Mouse (Mus musculus) stomach, embryonic 15.5 days (tissue): ENCODE results near the gene Cmtm2a. TPM values are rescaled to one million over a fixed set of nuclear protein-coding genes. Genes with fewer than 3 reads are reported as not detected.

Experiments used
- ATAC-seq: fragments of 200-750 bp; cut with Nextera tagmentation; 2 replicates; pipeline ENCODE4 v1.8.0; 2017; ENCODE audit warnings: low read depth, moderate number of reproducible peaks, moderate TSS enrichment; ENCODE audit not compliant: insufficient read depth, low FRiP score
- H3K27ac ChIP-seq: fragments of 300-500 bp; sonication (generic); 2 replicates; pipeline ENCODE4 v1.5.1; 2015; ENCODE audit warnings: mild to moderate bottlenecking, inconsistent platforms
- H3K27me3 ChIP-seq: fragments of 300-500 bp; sonication (generic); replicated peaks from 2 replicates; pipeline ENCODE4 v1.6.1; 2015; ENCODE audit warnings: inconsistent platforms
- H3K36me3 ChIP-seq: fragments of 300-500 bp; sonication (generic); 2 replicates; pipeline ENCODE4 v1.6.1; 2015; ENCODE audit warnings: inconsistent platforms
- H3K4me1 ChIP-seq: fragments of 300-500 bp; sonication (generic); 2 replicates; pipeline ENCODE4 v1.6.1; 2015; ENCODE audit warnings: inconsistent platforms
- H3K4me2 ChIP-seq: fragments of 300-500 bp; sonication (generic); 2 replicates; pipeline ENCODE4 v1.6.1; 2015; ENCODE audit warnings: mild to moderate bottlenecking, inconsistent platforms
- H3K4me3 ChIP-seq: fragments of 300-500 bp; sonication (generic); replicated peaks from 2 replicates; pipeline ENCODE4 v1.5.1; 2015; ENCODE audit warnings: inconsistent platforms
- H3K9ac ChIP-seq: fragments of 300-500 bp; sonication (generic); 2 replicates; pipeline ENCODE4 v1.6.1; 2015; ENCODE audit warnings: inconsistent platforms
- H3K9me3 ChIP-seq: fragments of 300-500 bp; sonication (generic); 2 replicates; pipeline ENCODE4 v1.6.1; 2016; ENCODE audit warnings: inconsistent platforms
- WGBS: fragments of 180-500 bp; shearing (Covaris S2); methylation state at CpG from one replicate; pipeline ENCODE4 v1.1.7; 2015; 5-methylcytosine and 5-hydroxymethylcytosine counted together
- polyA plus RNA-seq: library from polyadenylated mRNA; unstranded; fragments of >200 nt; fragmentation: Nextera tagmentation; extraction: Ambion mirVana; gene quantifications from 2 replicates; pipeline ENCODE4 v1.2.1, GENCODE M21; 2015

The Cmtm2a gene
- polyA plus RNA-seq, 1 experiment from 2014 or later, result not detected

- Histone ChIP-seq H3K9me3 (no peaks in the 10 kb centered on the region), H3K4me1 (peaks cover 5% of the 10 kb centered on the region; the same call in 1 of the 2 replicates), H3K4me2 (no peak overlapping the region), H3K27ac (no peak overlapping the region), H3K27me3 (no peaks in the 10 kb centered on the region), H3K9ac (no peak overlapping the region), H3K36me3 (no peaks in the 10 kb centered on the region; the same call in 1 of the 2 replicates), H3K4me3 (no peak overlapping the region)
- WGBS, result 75% methylated on average over 12 of the region's 12 CpGs
- ATAC-seq, result no peak
Measured at GRCm38 (mm10) chr8:104242038-104242644, 50.8 kb downstream of the Cmtm2a start.

DNA sequence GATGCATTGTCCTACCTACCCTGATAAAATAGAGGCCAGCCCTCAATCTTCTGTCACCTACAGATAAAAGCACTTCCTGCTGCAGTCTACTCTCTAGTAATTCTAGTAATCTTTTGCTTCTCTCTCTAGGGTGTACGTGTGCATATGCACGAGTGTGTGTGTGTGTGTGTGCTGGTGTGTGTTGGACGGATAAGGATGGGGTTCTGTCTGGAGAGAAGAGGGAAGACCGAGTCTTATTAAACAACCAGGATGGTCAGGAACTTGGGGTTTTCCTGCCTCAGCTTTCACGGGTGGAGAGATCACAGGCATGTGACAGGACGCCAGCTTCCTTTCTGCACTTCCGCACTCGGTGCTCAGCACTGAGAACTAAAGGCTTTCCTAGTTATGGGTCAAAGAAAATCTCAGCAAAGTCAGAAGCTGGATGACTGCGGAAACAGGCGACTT lies 53.5 kb downstream of the Cmtm2a start:
- Histone ChIP-seq H3K27ac (no peak overlapping the region), H3K4me1 (no peaks in the 10 kb centered on the region), H3K9me3 (no peaks in the 10 kb centered on the region), H3K4me3 (no peak overlapping the region), H3K36me3 (peaks cover 9% of the 10 kb centered on the region), H3K4me2 (no peak overlapping the region), H3K9ac (no peak overlapping the region), H3K27me3 (no peaks in the 10 kb centered on the region)
- ATAC-seq, result no peak; the same call in 1 of the 2 replicates
- 79% methylated on average over 10 of the region's 10 CpGs for WGBS

- no peak overlapping the region for H3K27ac ChIP-seq
- WGBS, result 43% methylated on average over 6 of the region's 6 CpGs
- H3K4me2 ChIP-seq, result no peak overlapping the region
- ATAC-seq, result no peak
- H3K36me3 ChIP-seq, result peaks cover 31% of the 10 kb centered on the region
- H3K4me3 ChIP-seq, result no peak overlapping the region
- H3K4me1 ChIP-seq, result no peaks in the 10 kb centered on the region
- H3K9me3 ChIP-seq, result no peaks in the 10 kb centered on the region
- H3K27me3 ChIP-seq, result no peaks in the 10 kb centered on the region
- H3K9ac ChIP-seq, result no peak overlapping the region
Measured at GRCm38 (mm10) chr8:104234573-104234972, 58.4 kb downstream of the Cmtm2a start.

DNA sequence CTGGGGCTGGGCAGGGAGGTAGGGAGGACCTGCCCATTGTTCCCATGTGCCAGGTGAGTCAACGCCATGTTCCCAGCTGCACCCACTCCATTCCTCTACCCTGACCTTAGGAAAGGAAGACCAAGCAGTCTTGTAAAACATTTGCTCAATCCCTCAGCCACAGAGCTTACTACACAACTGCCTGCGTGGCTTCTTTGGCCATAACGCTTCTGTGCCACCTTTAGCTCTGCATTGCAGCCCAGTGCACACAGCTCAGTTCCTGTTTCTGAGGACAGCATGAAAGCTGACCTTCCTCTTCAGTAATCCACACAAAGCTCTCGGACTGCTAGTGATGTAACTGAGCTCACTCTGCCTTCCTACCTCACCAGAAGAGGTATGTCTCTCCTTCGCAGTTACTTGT lies 60.1 kb downstream of the Cmtm2a start:
- no peak overlapping the region for H3K27ac ChIP-seq
- no peaks in the 10 kb centered on the region for H3K4me1 ChIP-seq
- no peak for ATAC-seq
- H3K4me2 ChIP-seq, result no peak overlapping the region
- H3K4me3 ChIP-seq, result no peak overlapping the region
- 87% methylated on average over 5 of the region's 5 CpGs for WGBS
- H3K9ac ChIP-seq, result no peak overlapping the region
- peaks cover 44% of the 10 kb centered on the region for H3K36me3 ChIP-seq
- no peaks in the 10 kb centered on the region for H3K9me3 ChIP-seq
- H3K27me3 ChIP-seq, result no peaks in the 10 kb centered on the region

DNA sequence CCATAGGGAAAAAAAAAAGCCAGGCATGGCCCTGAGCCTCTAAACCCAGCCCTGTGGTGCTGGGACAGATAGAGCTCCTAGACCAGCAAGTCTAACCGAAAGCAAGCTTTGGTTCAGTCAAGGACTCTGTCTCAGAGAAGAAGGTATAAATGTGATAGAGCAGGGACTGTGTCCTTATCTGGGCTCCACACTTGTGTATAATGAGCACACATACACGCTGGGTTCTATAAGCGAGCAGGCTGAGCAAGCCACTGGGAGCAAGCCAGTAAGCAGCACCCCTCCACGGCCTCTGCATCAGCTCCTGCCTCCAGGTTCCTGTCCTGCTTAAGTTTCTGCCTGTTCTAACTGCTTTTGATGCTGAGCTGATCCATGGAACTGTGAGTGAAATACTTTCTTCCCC lies 60.9 kb downstream of the Cmtm2a start:
- Histone ChIP-seq H3K9me3 (no peaks in the 10 kb centered on the region), H3K4me3 (no peak overlapping the region), H3K36me3 (peaks cover 53% of the 10 kb centered on the region), H3K9ac (no peak overlapping the region), H3K4me1 (no peaks in the 10 kb centered on the region), H3K27me3 (no peaks in the 10 kb centered on the region), H3K27ac (no peak overlapping the region), H3K4me2 (no peak overlapping the region)
- ATAC-seq, result no peak
- 96% methylated on average over 4 of the region's 4 CpGs for WGBS

Other genes starting within 250 kb of the Cmtm2a start
- gene Cdh5, start 191.6 kb downstream of the Cmtm2a start, polyA plus RNA-seq, result 27.0 and 29.8 TPM in 2 replicates
- gene Bean1, start 122.7 kb downstream of the Cmtm2a start, polyA plus RNA-seq, result 1.1 and 1.2 TPM in 2 replicates
- gene Tk2, start 44.6 kb downstream of the Cmtm2a start, polyA plus RNA-seq, result 16.3 and 16.4 TPM in 2 replicates
- gene Cklf, start 42.3 kb downstream of the Cmtm2a start, polyA plus RNA-seq, result 42.5 and 52.6 TPM in 2 replicates
- gene Gm45711, start 16.9 kb upstream of the Cmtm2a start, polyA plus RNA-seq, result not detected in 2 replicates
- not detected in 2 replicates for gene Cmtm1, start 17.0 kb upstream of the Cmtm2a start, polyA plus RNA-seq
- not detected in 2 replicates for gene Gm11020, start 28.4 kb upstream of the Cmtm2a start, polyA plus RNA-seq
- not detected in 2 replicates for gene Cmtm2b, start 29.0 kb upstream of the Cmtm2a start, polyA plus RNA-seq
- 121 and 122 TPM in 2 replicates for gene Cmtm3, start 46.2 kb upstream of the Cmtm2a start, polyA plus RNA-seq
- 6.2 and 6.4 TPM in 2 replicates for gene Cmtm4, start 102.6 kb upstream of the Cmtm2a start, polyA plus RNA-seq
- 54.9 and 58.0 TPM in 2 replicates for gene Dync1li2, start 149.9 kb upstream of the Cmtm2a start, polyA plus RNA-seq
- 0.21 and 0.32 TPM in 2 replicates for gene Terb1, start 216.7 kb upstream of the Cmtm2a start, polyA plus RNA-seq
- gene Nae1, start 241.5 kb upstream of the Cmtm2a start, polyA plus RNA-seq, result 84.4 and 91.2 TPM in 2 replicates
- 1.0 TPM in 2 replicates for gene Car7, start 241.5 kb upstream of the Cmtm2a start, polyA plus RNA-seq